Mouse (Mus musculus) spleen, adult 12 weeks (tissue): ENCODE data around the gene Gm10401.
"Not testable (repeated sequence)": the region's sequence is repeated elsewhere in the genome, so short reads cannot be mapped to it uniquely, and the experiment has no call there.

Source experiments
- DNase-seq: peaks from one replicate; pipeline ENCODE4 v3.0.0; 2022; ENCODE audit warnings: low spot score

Gene Gm10401

GRCm38 (mm10) chr5:115118961-115119570, 21.0 kb upstream of the Gm10401 start, which contains the start of gene Acads:
Acads (minus strand) TSS chr5:115119346.
- peak; percentile 84 for DNase-seq

- no peak for DNase-seq
These were observed 19.4 kb upstream of the Gm10401 start for GRCm38 (mm10) chr5:115117467-115117866.

GRCm38 (mm10) chr5:115116426-115116825, 18.3 kb upstream of the Gm10401 start:
- DNase-seq, result no peak

GRCm38 (mm10) chr5:115114501-115114900, 16.4 kb upstream of the Gm10401 start:
- no peak for DNase-seq

GRCm38 (mm10) chr5:115113244-115113643, 15.1 kb upstream of the Gm10401 start:
- no peak for DNase-seq

GRCm38 (mm10) chr5:115111156-115111555, 13.1 kb upstream of the Gm10401 start:
- no peak for DNase-seq

GRCm38 (mm10) chr5:115103253-115103652, 5.2 kb upstream of the Gm10401 start:
- DNase-seq, result not testable (repeated sequence)

- DNase-seq, result no peak
These were observed 4.1 kb upstream of the Gm10401 start for GRCm38 (mm10) chr5:115102231-115102630.

GRCm38 (mm10) chr5:115100473-115100872, 2.4 kb upstream of the Gm10401 start:
- no peak for DNase-seq

GRCm38 (mm10) chr5:115099991-115100390, 1.9 kb upstream of the Gm10401 start:
- no peak for DNase-seq

GRCm38 (mm10) chr5:115099530-115099929, 1.4 kb upstream of the Gm10401 start:
- no peak for DNase-seq

- DNase-seq, result no peak
These were observed 6.3 kb downstream of the Gm10401 start for GRCm38 (mm10) chr5:115091776-115092175.

- DNase-seq, result no peak
These were observed 7.1 kb downstream of the Gm10401 start for GRCm38 (mm10) chr5:115091015-115091414.

GRCm38 (mm10) chr5:115089592-115090268, 8.4 kb downstream of the Gm10401 start:
- no peak for DNase-seq

GRCm38 (mm10) chr5:115085675-115086074, 12.4 kb downstream of the Gm10401 start:
- no peak for DNase-seq

- DNase-seq, result no peak
These were observed 14.6 kb downstream of the Gm10401 start for GRCm38 (mm10) chr5:115083492-115083891.

- DNase-seq, result no peak
These were observed 16.5 kb downstream of the Gm10401 start for GRCm38 (mm10) chr5:115081636-115082035.

GRCm38 (mm10) chr5:115076144-115076901, 21.8 kb downstream of the Gm10401 start:
- DNase-seq, result peak; percentile 65

- no peak for DNase-seq
These were observed 23.3 kb downstream of the Gm10401 start for GRCm38 (mm10) chr5:115074749-115075148.

- peak; percentile 32 for DNase-seq
These were observed 24.8 kb downstream of the Gm10401 start for GRCm38 (mm10) chr5:115073306-115073705.

GRCm38 (mm10) chr5:115072143-115072542, 26.0 kb downstream of the Gm10401 start:
- DNase-seq, result peak; percentile 34

GRCm38 (mm10) chr5:115071096-115071901, 26.8 kb downstream of the Gm10401 start:
- peak; percentile 23 for DNase-seq
